Mouse (Mus musculus): ENCODE measurements around the gene Zfp72. TPM values are rescaled to one million over a fixed set of nuclear protein-coding genes. Genes with fewer than 3 reads are reported as not detected.

Zfp72 gene
- 1 to 10 TPM; 4.6 to 5.2 TPM for total RNA-seq (2021)
- long read RNA-seq, experiment 1, full-length matches to known transcripts: 5 of 8 reads
- long read RNA-seq, experiment 1, partial matches to known transcripts: 0 of 8 reads
- long read RNA-seq, experiment 1, other reads (novel, unspliced or antisense): 3 of 8 reads
- long read RNA-seq, experiment 2, full-length matches to known transcripts: 5 of 6 reads
- long read RNA-seq, experiment 2, partial matches to known transcripts: 0 of 6 reads
- long read RNA-seq, experiment 2, other reads (novel, unspliced or antisense): 1 of 6 reads

DNA sequence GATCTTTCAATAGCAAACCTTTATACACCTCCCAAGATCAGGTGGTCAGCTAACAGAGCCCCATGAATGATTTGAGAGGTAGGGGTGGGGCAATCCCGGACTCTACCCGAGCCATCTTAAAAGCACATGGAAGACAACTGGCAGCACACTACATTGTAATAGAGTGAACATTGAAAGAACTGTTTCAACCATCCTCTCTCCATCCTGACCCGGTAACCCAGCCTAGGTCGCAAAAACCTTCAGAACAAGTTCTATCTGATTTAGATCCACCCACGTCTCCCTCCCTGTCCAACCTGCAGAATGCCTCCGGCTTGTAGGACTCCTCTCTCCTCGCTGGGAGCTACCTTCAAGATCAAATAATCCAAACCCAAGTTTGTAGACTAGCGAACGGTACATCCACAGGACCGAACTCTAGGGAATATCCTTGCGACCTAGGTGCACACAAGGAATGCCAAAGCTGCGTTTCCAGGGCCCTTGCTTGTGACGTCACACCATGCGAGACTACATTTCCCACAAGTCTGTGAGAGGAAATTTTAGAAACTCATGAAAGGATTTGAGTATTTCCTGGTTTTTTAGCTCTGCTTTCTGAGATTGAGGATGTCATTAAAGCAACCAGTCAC, at the start of gene Zfp72:
Zfp72 (minus strand) TSS at position 466 of the 620 bp plus-strand sequence.
- H3K4me3 ChIP-seq: peak within 1 kb of the TSS; percentile 90
- intact Hi-C loops (cut with DNase I): loop anchor here (2.0 kb wide), 1 partner anchor 72 kb away; no protein-coding TSS in a partner anchor
- peak within 1 kb of the TSS; percentile 79 for H3K27ac ChIP-seq
- DNase-seq (ENCODE audit: extremely low spot score in 1 of 2, low spot score in 2 of 2): peak; percentile 75 to 78
- TF ChIP-seq CTCF (IDR thresholded peaks at IDR 0.05): no peak

DNA sequence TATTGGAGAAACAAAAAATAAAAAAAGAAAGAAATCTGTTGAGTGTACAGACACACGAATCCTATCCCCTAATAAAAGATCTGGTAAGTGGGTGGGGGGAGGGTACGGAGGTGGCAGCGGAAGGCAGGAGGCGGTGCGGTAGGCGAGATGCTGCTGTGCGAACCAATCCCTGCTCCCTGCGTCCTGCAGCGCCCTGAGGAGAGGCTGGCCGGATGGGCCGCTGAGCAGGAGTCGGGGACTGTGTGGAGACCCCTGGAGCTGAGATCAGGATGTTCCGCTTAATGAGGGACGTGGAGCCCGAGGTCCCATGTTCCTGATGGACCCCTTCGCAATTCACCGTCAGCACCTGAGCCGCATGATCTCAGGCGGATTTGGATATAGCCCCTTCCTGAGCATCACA, 49.3 kb upstream of the Zfp72 start:
- no peak overlapping the region for H3K27ac ChIP-seq
- intact Hi-C loops (cut with DNase I): no loop called here
- no peak for DNase-seq (ENCODE audit: extremely low spot score in 1 of 2, low spot score in 2 of 2)
- TF ChIP-seq CTCF (IDR thresholded peaks at IDR 0.05): no peak
- H3K4me3 ChIP-seq: no peak overlapping the region

DNA sequence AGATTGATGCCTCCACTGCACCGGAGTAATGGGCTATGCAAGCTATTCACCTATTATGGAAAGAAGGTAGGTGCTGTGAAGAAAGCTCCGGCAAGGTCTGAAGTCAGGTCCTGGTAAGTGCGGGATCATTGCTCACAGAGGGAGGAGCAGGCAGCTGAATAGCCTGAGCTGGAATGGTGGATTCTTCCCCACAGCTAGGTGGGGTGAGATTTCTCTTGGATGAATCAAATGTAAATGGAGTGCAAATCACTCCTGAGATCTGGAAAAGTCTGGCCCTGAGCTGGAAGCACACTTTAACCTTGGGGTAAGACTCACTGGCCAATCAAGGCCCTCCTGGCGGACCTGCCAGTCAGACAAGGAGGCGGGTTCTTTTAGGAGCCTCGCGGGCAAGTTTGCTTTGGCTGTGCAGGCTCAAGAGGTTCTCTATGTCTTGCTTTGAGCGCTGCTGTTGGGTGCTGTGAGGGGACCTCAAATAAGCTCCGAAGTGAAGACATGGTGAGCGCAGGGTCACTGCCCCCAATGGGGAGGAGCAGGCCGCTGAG, 8.7 kb upstream of the Zfp72 start, which contains the start of gene Ftl1-ps1:
Ftl1-ps1 (plus strand) TSS at position 397 of the 542 bp plus-strand sequence.
- no peak within 1 kb of the TSS for H3K4me3 ChIP-seq
- H3K27ac ChIP-seq: no peak within 1 kb of the TSS
- TF ChIP-seq CTCF (IDR thresholded peaks at IDR 0.05): no peak
- intact Hi-C loops (cut with DNase I): no loop called here
- DNase-seq (ENCODE audit: extremely low spot score in 1 of 2, low spot score in 2 of 2): no peak

DNA sequence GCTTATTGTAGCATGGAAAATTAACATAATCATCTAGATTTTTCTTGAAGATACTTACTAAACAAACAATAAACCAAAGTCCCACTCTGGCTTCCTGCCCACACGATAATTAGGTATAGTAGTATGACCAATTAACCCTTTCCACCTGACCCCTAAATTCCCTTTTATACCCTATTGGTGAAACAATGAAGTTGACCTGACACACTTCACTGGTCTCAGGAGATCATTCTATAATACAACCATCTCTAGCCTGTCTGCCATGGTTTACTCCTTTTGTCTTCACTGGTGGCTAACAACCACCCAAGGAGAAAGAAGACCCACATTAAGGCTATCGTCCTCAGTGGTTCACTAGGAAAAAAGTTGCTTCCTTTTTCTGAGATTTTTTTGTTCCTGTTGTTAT, 520 bp upstream of the Zfp72 start:
- intact Hi-C loops (cut with DNase I): loop anchor here (2.0 kb wide), 1 partner anchor 72 kb away; no protein-coding TSS in a partner anchor
- DNase-seq (ENCODE audit: extremely low spot score in 1 of 2, low spot score in 2 of 2): no peak
- peak overlapping the region; percentile 90; the same call in 1 of the 2 replicates for H3K4me3 ChIP-seq
- TF ChIP-seq CTCF (IDR thresholded peaks at IDR 0.05): no peak
- no peak overlapping the region for H3K27ac ChIP-seq

DNA sequence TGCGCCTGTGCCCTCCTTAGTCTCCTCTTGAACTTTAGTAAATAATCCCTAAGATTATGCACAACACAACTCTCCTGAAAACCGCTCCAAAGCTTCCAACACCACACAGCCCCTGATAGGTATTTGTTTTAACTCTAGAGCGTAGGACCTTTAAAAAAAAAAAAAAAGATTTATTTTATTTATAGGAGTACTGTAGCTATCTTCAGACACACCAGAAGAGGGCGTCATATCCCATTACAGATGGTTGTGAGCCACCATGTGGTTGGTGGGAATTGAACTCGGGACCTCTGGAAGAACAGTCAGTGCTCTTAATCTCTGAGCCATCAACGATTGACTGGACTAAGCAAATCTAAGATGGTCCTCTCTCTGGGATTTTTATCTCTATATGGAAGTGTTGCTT, 906 bp downstream of the Zfp72 start:
- Histone ChIP-seq H3K4me3 (peak overlapping the region; percentile 90), H3K27ac (no peak overlapping the region)
- intact Hi-C loops (cut with DNase I): loop anchor here (2.0 kb wide), 1 partner anchor 73 kb away; no protein-coding TSS in a partner anchor
- TF ChIP-seq CTCF (IDR thresholded peaks at IDR 0.05): peak; percentile 47
- no peak for DNase-seq (ENCODE audit: extremely low spot score in 1 of 2, low spot score in 2 of 2)

DNA sequence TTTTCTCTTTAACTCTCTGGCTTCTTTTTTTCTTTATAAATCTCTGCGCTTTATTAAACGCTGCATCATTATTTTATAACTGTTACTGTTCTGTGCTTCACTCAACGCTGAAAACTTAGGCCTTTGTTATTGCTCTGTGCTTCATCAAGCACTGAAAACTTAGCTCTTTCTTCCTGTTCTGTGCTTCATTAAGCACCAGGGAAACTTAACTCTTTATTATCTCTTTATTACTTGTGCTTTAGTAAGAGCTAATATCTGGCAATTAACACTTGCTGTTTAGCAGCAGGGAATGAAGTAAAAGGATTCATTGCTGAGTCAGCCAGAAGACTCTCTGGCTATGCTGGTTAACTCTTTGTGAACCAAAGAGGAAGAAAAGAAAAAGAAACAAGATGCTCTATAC, 8.3 kb downstream of the Zfp72 start:
- Histone ChIP-seq H3K4me3 (no peak overlapping the region), H3K27ac (no peak overlapping the region)
- DNase-seq (ENCODE audit: extremely low spot score in 1 of 2, low spot score in 2 of 2): no peak
- intact Hi-C loops (cut with DNase I): no loop called here
- no peak for TF ChIP-seq CTCF (IDR thresholded peaks at IDR 0.05)

DNA sequence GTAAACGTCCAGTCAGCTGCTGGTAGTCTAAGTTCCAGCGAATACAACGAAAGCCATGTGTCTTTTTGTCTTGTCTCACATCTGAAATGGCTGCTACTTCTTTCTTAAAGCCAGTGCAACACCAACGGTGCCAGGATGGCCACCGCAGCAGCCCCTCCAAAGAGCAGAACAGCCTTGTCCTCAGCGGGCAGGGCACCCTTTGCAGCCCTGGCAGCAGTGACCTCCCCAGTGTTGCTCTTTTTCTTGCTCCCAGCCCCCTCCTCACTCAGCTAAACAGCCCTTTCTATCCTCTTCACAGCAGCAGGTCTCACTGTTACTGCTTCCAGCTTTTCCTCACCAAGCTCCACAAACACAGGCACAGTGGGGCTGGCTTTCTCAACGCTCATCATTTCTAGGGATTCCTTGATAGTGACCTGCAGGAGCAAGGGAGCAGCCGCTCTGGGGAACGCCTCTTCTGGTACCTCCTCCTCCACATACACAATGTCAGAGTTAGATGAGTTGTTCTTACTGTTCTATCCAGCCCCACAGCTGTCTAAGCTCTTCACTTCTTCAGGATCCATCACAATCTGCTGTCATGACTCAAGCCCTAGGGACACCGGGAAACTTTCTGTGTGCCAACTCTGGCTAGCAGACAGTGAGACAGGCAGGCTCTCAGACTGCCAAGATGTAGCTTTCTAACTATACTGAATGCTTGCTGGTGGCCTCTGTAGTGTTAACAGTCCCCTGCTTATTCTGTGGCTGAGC, 8.9 kb downstream of the Zfp72 start:
- H3K4me3 ChIP-seq: no peak overlapping the region
- DNase-seq (ENCODE audit: extremely low spot score in 1 of 2, low spot score in 2 of 2): no peak
- TF ChIP-seq CTCF (IDR thresholded peaks at IDR 0.05): no peak
- intact Hi-C loops (cut with DNase I): no loop called here
- no peak overlapping the region for H3K27ac ChIP-seq

DNA sequence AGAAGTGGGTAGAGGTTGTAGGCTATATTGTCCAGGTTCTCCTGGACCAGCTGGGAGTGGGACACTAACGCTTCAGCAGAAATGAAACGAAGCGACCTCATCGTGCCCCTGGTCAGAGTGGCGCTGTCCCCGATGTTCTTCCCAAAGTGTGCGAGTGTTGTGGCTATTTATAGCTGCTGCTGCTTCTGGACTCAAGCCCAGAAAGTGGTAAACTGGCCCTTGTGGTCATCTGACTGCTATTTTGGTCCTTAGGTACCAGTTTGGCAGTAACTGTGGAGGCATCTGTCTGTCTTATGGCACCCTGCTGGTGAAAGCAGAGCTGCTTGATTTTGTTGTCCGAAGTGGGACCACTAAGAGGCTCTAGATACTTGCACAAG, 26.8 kb downstream of the Zfp72 start, which contains the start of gene Lrrc14b:
Lrrc14b (minus strand) TSS at position 147 of the 377 bp plus-strand sequence.
- intact Hi-C loops (cut with DNase I): no loop called here
- no peak for DNase-seq (ENCODE audit: extremely low spot score in 1 of 2, low spot score in 2 of 2)
- H3K4me3 ChIP-seq: no peak within 1 kb of the TSS
- no peak; the same call in 1 of the 2 replicates for TF ChIP-seq CTCF (IDR thresholded peaks at IDR 0.05)
- H3K27ac ChIP-seq: peak within 1 kb of the TSS; percentile 19; the same call in 1 of the 2 replicates

DNA sequence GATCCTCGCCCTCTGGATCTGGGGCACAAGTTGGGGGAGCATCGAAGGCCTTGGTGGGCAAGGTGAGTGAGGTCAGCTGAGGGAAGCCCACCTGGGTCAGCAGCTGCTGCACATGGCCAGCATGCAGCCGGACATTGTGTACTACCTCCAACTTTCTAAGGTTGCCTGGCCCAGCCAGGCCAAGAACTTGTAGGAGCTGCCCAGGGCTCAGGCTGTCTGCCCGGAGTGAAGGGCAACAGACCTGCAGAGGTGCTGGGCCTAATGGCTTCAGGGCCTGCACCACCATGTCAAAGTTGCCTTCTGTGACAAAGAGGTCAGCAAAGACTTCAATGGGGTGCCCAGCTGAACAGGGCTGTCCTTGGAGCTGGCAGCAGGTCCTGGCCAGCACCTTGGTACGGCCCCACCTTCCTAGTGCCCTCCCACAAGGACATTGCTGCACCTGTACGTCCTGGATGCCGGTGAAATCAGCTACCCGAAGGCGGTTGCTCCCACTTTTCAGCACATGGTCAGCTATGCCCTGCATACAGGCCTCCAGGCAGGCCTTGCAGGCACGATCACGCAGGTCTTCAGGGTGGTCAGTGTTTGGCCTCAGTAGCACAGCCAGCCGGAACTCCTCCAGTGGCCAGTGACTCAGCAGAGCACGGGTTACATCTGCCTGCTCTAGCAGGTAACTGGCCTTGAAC, 27.3 kb downstream of the Zfp72 start:
- no peak for TF ChIP-seq CTCF (IDR thresholded peaks at IDR 0.05)
- peak overlapping the region; percentile 19; the same call in 1 of the 2 replicates for H3K27ac ChIP-seq
- intact Hi-C loops (cut with DNase I): no loop called here
- DNase-seq (ENCODE audit: extremely low spot score in 1 of 2, low spot score in 2 of 2): no peak
- no peak overlapping the region for H3K4me3 ChIP-seq

DNA sequence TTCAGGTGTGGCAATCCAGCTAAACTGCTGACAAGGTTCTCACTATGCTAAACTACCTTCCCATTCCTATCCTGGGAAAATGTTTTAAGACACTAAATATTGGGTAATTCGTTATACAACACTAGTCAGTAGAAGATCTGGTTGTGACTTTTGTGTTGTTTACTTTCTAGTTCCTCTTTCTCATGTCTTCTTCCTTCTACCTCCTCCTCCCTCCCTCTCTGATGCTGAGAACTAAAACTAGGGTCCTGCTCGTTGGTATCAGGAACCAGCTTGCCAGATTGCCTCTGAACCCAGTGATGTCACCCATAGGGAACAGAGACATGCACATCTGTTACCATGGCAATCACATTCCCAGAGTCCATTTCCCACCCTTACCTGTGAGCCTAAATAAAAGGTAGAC, 28.4 kb downstream of the Zfp72 start:
- TF ChIP-seq CTCF (IDR thresholded peaks at IDR 0.05): no peak
- DNase-seq (ENCODE audit: extremely low spot score in 1 of 2, low spot score in 2 of 2): no peak

DNA sequence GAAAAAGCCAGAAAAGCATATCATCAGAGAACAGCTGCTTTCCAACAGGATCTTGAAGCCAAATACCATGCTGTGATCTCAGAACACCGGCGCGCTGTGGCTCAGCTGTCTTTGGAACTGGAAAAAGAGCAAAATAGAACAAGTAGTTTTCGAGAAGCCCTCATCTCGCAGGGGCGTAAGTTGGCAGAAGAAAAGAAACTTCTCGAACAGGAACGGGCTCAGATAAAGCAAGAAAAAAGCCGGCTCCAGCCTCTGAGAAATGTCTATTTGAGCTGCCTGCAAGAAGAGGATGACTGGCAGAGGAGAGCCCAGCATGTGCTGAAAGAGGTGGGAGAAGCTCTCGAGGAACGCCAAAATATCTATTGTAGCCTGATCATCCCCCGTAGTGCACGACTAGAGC, 34.1 kb downstream of the Zfp72 start:
- no peak for DNase-seq (ENCODE audit: extremely low spot score in 1 of 2, low spot score in 2 of 2)
- no peak for TF ChIP-seq CTCF (IDR thresholded peaks at IDR 0.05)
- intact Hi-C loops (cut with DNase I): no loop called here

More for the DNA sequence above, 28.4 kb downstream of the Zfp72 start:
- intact Hi-C loops (cut with DNase I): no loop called here
- Histone ChIP-seq H3K27ac (no peak overlapping the region), H3K4me3 (no peak overlapping the region)

More for the DNA sequence above, 34.1 kb downstream of the Zfp72 start:
- Histone ChIP-seq H3K4me3 (no peak overlapping the region), H3K27ac (no peak overlapping the region)

Data from left cerebral cortex, adult 2 months (tissue).